Mouse (Mus musculus) urinary bladder, postnatal 0 days (tissue): ENCODE results near the gene Ptf1a. TPM values are rescaled to one million over a fixed set of nuclear protein-coding genes. Genes with fewer than 3 reads are reported as not detected.

ENCODE experiments used
- polyA plus RNA-seq: library from polyadenylated mRNA; unstranded; fragments of >200 nt; fragmentation: Nextera tagmentation; extraction: Ambion mirVana; gene quantifications from 2 replicates; pipeline ENCODE4 v1.2.1, GENCODE M21; 2015

Ptf1a gene
- not detected in 2 replicates for polyA plus RNA-seq

GRCm38 (mm10) chr2:19444931-19445831, at the start of gene Ptf1a:
Gene Ptf1a, plus strand, starts transcription at chr2:19445663.

Other genes starting within 250 kb of the Ptf1a start
- not detected in 2 replicates for gene Armc3, start 246.4 kb upstream of the Ptf1a start, polyA plus RNA-seq
- 9.2 and 12.9 TPM in 2 replicates for gene Msrb2, start 74.2 kb upstream of the Ptf1a start, polyA plus RNA-seq
- not detected in 2 replicates for gene 4921504E06Rik, start 108.3 kb downstream of the Ptf1a start, polyA plus RNA-seq
- 2.1 and 2.8 TPM in 2 replicates for gene Otud1, start 212.1 kb downstream of the Ptf1a start, polyA plus RNA-seq